Mouse (Mus musculus): Measurements from ENCODE around the gene Cavin3. TPM values are rescaled to one million over a fixed set of nuclear protein-coding genes. Genes with fewer than 3 reads are reported as not detected.
"Not testable (repeated sequence)": the region's sequence is repeated elsewhere in the genome, so short reads cannot be mapped to it uniquely, and the experiment has no call there.

Gene Cavin3
- polyA plus RNA-seq, 1 experiment from 2014 or later = 137 TPM

DNA sequence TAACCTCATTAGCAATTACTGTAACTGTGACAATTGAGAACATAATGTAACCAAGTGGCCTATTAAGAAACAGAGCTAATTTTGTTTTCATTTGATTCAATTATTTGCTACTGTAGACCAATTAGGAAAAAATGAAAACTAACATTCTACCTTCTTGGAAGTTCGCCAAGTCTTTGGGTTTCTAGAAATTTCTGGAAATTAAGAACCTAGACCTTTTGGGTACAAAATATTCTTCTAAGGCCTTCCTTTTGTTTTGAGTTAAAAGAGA is 4.7 kb downstream of the Cavin3 start:
- Histone ChIP-seq H3K9ac (ENCODE audit: low read depth, low read length) (no peak overlapping the region), H3K4me2 (ENCODE audit: low read depth, low read length) (no peak overlapping the region)
- WGBS = 90% methylated on average over 1 of the region's 1 CpGs

DNA sequence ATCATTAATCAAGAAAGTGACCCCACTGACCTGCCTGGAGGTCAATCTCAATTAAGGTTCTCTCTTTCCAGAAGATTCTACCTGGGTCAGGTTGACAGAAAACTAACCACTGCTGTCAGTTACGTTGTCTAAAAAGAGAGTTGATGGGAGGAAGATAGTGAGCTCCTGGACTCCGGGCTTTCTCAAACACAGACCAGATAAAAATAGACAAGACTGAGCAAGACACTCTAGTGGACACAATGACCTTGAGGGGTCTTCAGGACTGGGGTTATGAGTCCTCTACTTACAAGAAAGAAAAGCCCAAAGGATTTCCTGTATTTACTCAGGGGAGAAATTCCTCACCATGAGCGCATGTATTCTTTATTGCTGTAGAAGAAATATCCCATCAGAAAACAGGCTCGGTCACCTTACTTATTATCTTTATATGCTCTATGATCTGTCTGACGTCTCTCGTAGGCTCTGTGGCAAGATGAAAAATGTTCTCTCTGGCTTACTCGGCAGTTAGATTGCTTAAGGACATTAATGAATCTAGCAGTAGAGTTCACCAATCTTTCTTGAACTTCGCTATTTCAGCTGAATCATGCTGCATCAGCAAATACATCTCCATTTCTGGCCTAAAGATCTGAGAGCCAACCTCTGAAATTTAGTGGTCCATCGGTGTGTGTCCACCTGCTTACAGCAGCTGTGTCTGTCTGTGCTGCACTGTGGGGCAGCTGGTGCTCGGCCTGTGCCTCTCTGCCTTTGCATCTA is 5.2 kb downstream of the Cavin3 start:
- no peak overlapping the region for H3K27ac ChIP-seq (replicated peaks; ENCODE audit: low read depth, low read length)
- H3K36me3 ChIP-seq (ENCODE audit: control insufficient read depth, insufficient read depth, low read length) = no peaks in the 10 kb centered on the region
- DNase-seq (ENCODE audit: low spot score) = no peak
- H3K4me1 ChIP-seq (ENCODE audit: control insufficient read depth, insufficient read depth, low read length) = peaks cover 11% of the 10 kb centered on the region
- 80% methylated on average over 10 of the region's 10 CpGs for WGBS
- ATAC-seq (ENCODE audit: low read depth) = no peak
- no peaks in the 10 kb centered on the region for H3K27me3 ChIP-seq (replicated peaks; ENCODE audit: control insufficient read depth, insufficient read depth, low read length)
- H3K4me2 ChIP-seq (ENCODE audit: low read depth, low read length) = no peak overlapping the region
- H3K4me3 ChIP-seq (ENCODE audit: low read depth, low read length) = no peak overlapping the region
- H3K9ac ChIP-seq (ENCODE audit: low read depth, low read length) = no peak overlapping the region
- no peaks in the 10 kb centered on the region for H3K9me3 ChIP-seq (ENCODE audit: control insufficient read depth, low read length)

More for the DNA sequence above, 4.7 kb downstream of the Cavin3 start:
- Histone ChIP-seq H3K9me3 (ENCODE audit: control insufficient read depth, low read length) (no peaks in the 10 kb centered on the region), H3K36me3 (ENCODE audit: control insufficient read depth, insufficient read depth, low read length) (no peaks in the 10 kb centered on the region), H3K4me1 (ENCODE audit: control insufficient read depth, insufficient read depth, low read length) (peaks cover 15% of the 10 kb centered on the region), H3K27ac (replicated peaks; ENCODE audit: low read depth, low read length) (no peak overlapping the region), H3K27me3 (replicated peaks; ENCODE audit: control insufficient read depth, insufficient read depth, low read length) (no peaks in the 10 kb centered on the region), H3K4me3 (ENCODE audit: low read depth, low read length) (no peak overlapping the region)
- DNase-seq (ENCODE audit: low spot score) (no peak), ATAC-seq (ENCODE audit: low read depth) (no peak)

DNA sequence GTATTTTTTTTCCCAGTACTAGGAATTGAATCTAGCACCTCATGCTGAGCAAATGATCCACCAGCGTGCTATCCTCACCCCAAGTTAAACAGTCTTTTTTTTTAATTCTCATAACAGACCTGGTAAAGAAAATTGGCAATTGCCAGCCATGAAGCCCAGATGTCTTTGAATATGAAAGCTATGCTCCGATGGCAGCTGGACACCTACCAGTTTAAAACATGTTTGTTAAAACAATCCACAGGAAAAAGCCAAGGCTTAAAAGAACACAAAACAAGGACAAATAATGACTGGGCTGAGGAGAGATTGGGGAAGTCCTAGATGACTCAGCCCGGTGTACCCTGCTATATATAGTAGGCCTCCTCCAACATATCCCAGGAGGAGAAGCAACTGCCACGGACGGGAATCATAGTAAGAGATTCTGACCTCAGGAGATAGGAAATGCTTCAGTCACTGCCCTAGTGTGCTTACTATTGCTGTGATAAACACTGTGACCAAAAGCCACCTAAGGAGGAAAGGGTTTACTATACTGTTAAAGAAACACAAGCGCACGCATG is 6.6 kb downstream of the Cavin3 start:
- Histone ChIP-seq H3K4me2 (ENCODE audit: low read depth, low read length) (no peak overlapping the region), H3K4me3 (ENCODE audit: low read depth, low read length) (no peak overlapping the region), H3K9me3 (ENCODE audit: control insufficient read depth, low read length) (no peaks in the 10 kb centered on the region), H3K36me3 (ENCODE audit: control insufficient read depth, insufficient read depth, low read length) (no peaks in the 10 kb centered on the region), H3K27me3 (replicated peaks; ENCODE audit: control insufficient read depth, insufficient read depth, low read length) (no peaks in the 10 kb centered on the region), H3K27ac (replicated peaks; ENCODE audit: low read depth, low read length) (no peak overlapping the region), H3K4me1 (ENCODE audit: control insufficient read depth, insufficient read depth, low read length) (no peaks in the 10 kb centered on the region), H3K9ac (ENCODE audit: low read depth, low read length) (no peak overlapping the region)
- no peak for ATAC-seq (ENCODE audit: low read depth)
- peak; percentile 7 for DNase-seq (ENCODE audit: low spot score)
- 72% methylated on average over 7 of the region's 7 CpGs for WGBS

DNA sequence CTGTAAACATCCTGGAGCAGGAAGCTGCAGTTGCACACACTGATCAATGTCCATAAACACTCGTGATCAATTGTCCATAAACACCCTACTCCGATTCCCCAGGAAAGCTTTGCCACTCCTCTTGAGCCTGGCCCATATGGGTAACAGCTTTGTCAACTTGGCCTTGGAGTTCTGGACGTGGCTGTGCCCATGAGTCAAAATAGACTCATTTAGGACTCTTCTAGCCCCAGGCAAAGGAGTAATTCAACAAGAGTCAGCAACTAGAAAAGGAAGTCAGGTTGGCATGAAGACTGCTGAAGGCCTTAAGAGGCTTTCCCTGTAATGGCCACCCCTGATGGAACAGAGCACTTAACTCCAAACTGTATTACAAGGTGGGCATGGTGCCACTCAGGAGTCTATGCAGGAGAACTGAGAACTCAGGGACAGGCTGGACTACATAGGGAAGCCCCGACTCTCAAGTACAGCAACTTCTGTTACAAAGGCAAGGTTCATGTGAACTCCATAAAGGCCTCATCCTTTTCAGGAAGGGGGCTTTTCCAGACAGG is 7.3 kb downstream of the Cavin3 start:
- WGBS = 68% methylated on average over 4 of the region's 4 CpGs
- no peak overlapping the region for H3K4me3 ChIP-seq (ENCODE audit: low read depth, low read length)
- DNase-seq (ENCODE audit: low spot score) (no peak), ATAC-seq (ENCODE audit: low read depth) (no peak)
- no peak overlapping the region for H3K27ac ChIP-seq (replicated peaks; ENCODE audit: low read depth, low read length)
- no peaks in the 10 kb centered on the region for H3K9me3 ChIP-seq (ENCODE audit: control insufficient read depth, low read length)
- no peaks in the 10 kb centered on the region for H3K27me3 ChIP-seq (replicated peaks; ENCODE audit: control insufficient read depth, insufficient read depth, low read length)
- no peaks in the 10 kb centered on the region for H3K36me3 ChIP-seq (ENCODE audit: control insufficient read depth, insufficient read depth, low read length)
- H3K4me2 ChIP-seq (ENCODE audit: low read depth, low read length) = no peak overlapping the region
- no peak overlapping the region for H3K9ac ChIP-seq (ENCODE audit: low read depth, low read length)
- H3K4me1 ChIP-seq (ENCODE audit: control insufficient read depth, insufficient read depth, low read length) = no peaks in the 10 kb centered on the region

DNA sequence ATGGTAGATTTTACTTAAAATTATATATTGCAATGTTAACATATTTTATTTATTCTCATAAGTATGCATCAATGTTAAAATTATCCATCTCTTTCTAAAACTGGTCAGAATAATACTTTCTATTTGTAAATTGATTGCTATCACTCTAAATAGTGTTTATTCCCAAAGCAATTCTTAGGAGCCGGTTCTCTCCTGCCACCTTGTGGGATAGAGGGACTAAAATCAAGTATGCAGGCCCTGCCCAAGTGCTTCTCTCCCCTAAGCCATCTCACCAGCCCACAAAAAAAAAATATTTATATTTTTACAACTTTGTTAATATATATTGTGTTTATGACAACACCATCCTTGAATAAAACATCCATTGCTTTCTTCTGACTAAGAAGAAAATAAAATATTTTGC is 9.5 kb downstream of the Cavin3 start:
- no peak for ATAC-seq (ENCODE audit: low read depth)
- 46% methylated on average over 1 of the region's 1 CpGs for whole genome bisulfite sequencing

DNA sequence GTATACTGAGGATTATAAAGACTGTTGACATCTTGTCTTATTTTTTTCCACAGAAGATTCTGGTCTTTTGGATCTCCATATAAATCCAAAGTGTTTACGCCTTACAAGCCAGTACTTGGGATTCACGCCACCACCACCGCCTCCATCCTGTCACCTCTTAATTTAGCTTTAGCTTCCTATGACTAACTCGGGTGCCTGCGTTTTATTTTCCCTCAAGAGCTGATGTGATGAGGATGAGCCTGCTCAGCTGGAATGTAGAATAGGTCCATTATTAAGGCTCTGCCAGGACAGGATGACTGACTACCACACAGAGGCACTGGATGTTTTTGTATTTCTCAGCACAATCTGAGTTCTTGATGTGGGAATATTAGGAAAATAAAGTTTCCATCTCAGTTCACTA is 16.6 kb downstream of the Cavin3 start:
- not testable (repeated sequence) for H3K27ac ChIP-seq (replicated peaks; ENCODE audit: low read depth, low read length); DNase-seq (ENCODE audit: low spot score); H3K27me3 ChIP-seq (replicated peaks; ENCODE audit: control insufficient read depth, insufficient read depth, low read length); ATAC-seq (ENCODE audit: low read depth); H3K9me3 ChIP-seq (ENCODE audit: control insufficient read depth, low read length); H3K9ac ChIP-seq (ENCODE audit: low read depth, low read length); H3K4me2 ChIP-seq (ENCODE audit: low read depth, low read length); H3K4me1 ChIP-seq (ENCODE audit: control insufficient read depth, insufficient read depth, low read length); H3K4me3 ChIP-seq (ENCODE audit: low read depth, low read length); H3K36me3 ChIP-seq (ENCODE audit: control insufficient read depth, insufficient read depth, low read length)
- 78% methylated on average over 5 of the region's 5 CpGs for WGBS

More for the DNA sequence above, 9.5 kb downstream of the Cavin3 start:
- Histone ChIP-seq H3K36me3 (ENCODE audit: control insufficient read depth, insufficient read depth, low read length) (no peaks in the 10 kb centered on the region), H3K9me3 (ENCODE audit: control insufficient read depth, low read length) (no peaks in the 10 kb centered on the region), H3K27me3 (replicated peaks; ENCODE audit: control insufficient read depth, insufficient read depth, low read length) (no peaks in the 10 kb centered on the region), H3K27ac (replicated peaks; ENCODE audit: low read depth, low read length) (no peak overlapping the region), H3K4me3 (ENCODE audit: low read depth, low read length) (no peak overlapping the region), H3K9ac (ENCODE audit: low read depth, low read length) (no peak overlapping the region), H3K4me2 (ENCODE audit: low read depth, low read length) (no peak overlapping the region), H3K4me1 (ENCODE audit: control insufficient read depth, insufficient read depth, low read length) (no peaks in the 10 kb centered on the region)
- no peak for DNase-seq (ENCODE audit: low spot score)

DNA sequence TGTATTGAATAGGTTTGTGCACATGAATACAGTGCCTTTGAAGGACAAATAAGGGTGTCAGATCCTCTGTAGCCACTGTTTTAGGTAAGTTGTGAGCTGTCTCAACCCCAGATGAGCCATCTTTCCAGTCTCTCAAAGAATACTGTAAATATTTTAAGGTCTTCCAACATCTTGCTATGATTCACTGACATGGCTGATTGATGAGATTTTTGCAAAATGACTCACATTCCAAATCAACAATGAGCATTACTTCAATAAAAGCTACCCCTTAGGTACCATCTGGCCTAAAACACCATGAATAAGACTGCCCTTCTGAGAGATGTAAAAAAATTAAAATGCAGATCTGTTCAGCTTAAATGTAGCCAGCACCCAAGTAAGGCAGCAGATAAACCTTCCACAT is 23.6 kb downstream of the Cavin3 start:
- H3K9ac ChIP-seq (ENCODE audit: low read depth, low read length) = no peak overlapping the region
- no peaks in the 10 kb centered on the region for H3K4me1 ChIP-seq (ENCODE audit: control insufficient read depth, insufficient read depth, low read length)
- H3K36me3 ChIP-seq (ENCODE audit: control insufficient read depth, insufficient read depth, low read length) = no peaks in the 10 kb centered on the region
- H3K4me3 ChIP-seq (ENCODE audit: low read depth, low read length) = no peak overlapping the region
- DNase-seq (ENCODE audit: low spot score) = no peak
- ATAC-seq (ENCODE audit: low read depth) = no peak
- no peak overlapping the region for H3K4me2 ChIP-seq (ENCODE audit: low read depth, low read length)
- H3K27ac ChIP-seq (replicated peaks; ENCODE audit: low read depth, low read length) = no peak overlapping the region
- no peaks in the 10 kb centered on the region for H3K27me3 ChIP-seq (replicated peaks; ENCODE audit: control insufficient read depth, insufficient read depth, low read length)
- H3K9me3 ChIP-seq (ENCODE audit: control insufficient read depth, low read length) = no peaks in the 10 kb centered on the region

DNA sequence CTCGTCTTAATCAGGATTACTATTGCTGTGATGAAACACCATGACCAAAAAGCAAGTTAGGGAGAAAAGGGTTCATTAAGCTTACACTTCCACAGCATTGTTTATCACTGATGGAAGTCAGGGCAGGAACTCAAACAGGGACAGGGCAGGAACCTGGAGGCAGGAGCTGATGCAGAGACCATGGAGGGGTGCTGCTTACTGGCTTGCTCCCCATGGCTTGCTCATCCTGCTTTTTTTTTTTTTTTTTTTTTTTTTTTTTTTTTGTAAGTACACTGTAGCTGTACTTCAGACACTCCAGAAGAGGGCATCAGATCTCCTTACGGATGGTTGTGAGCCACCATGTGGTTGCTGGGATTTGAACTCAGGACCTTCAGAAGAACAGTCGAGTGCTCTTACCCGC is 28.8 kb downstream of the Cavin3 start:
- H3K9me3 ChIP-seq (ENCODE audit: control insufficient read depth, low read length); H3K4me3 ChIP-seq (ENCODE audit: low read depth, low read length); ATAC-seq (ENCODE audit: low read depth); H3K27ac ChIP-seq (replicated peaks; ENCODE audit: low read depth, low read length); H3K9ac ChIP-seq (ENCODE audit: low read depth, low read length); DNase-seq (ENCODE audit: low spot score); H3K36me3 ChIP-seq (ENCODE audit: control insufficient read depth, insufficient read depth, low read length); H3K4me1 ChIP-seq (ENCODE audit: control insufficient read depth, insufficient read depth, low read length); H3K4me2 ChIP-seq (ENCODE audit: low read depth, low read length); H3K27me3 ChIP-seq (replicated peaks; ENCODE audit: control insufficient read depth, insufficient read depth, low read length): not testable (repeated sequence)
- 79% methylated on average over 4 of the region's 4 CpGs for WGBS

DNA sequence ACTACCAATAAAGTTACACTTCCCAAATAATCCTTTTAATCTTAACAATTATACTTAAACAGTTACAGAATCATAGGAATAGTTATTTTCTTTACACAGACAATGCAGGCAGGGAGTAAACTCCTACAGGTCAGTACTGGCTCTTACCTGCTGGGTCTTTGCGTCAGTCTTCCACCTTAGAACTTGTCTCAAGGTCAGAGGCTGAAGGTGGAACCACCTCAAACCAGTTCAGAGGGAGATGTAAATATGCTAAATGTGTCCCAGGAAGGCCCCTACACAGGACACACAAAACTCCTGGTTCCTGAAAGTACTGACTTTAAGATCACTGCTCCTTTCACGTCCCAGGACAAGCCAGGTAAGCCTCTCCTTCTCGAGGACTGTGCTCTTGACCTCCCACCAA is 37.0 kb downstream of the Cavin3 start:
- Histone ChIP-seq H3K36me3 (ENCODE audit: control insufficient read depth, insufficient read depth, low read length) (no peaks in the 10 kb centered on the region), H3K9ac (ENCODE audit: low read depth, low read length) (no peak overlapping the region), H3K27me3 (replicated peaks; ENCODE audit: control insufficient read depth, insufficient read depth, low read length) (no peaks in the 10 kb centered on the region), H3K4me2 (ENCODE audit: low read depth, low read length) (no peak overlapping the region), H3K4me1 (ENCODE audit: control insufficient read depth, insufficient read depth, low read length) (no peaks in the 10 kb centered on the region), H3K9me3 (ENCODE audit: control insufficient read depth, low read length) (no peaks in the 10 kb centered on the region), H3K27ac (replicated peaks; ENCODE audit: low read depth, low read length) (no peak overlapping the region), H3K4me3 (ENCODE audit: low read depth, low read length) (no peak overlapping the region)
- ATAC-seq (ENCODE audit: low read depth) (no peak), DNase-seq (ENCODE audit: low spot score) (no peak)
- WGBS = 64% methylated on average over 3 of the region's 3 CpGs

Data from embryonic facial prominence, embryonic 14.5 days (tissue).